Mouse (Mus musculus) urinary bladder, postnatal 36 days (tissue): ENCODE measurements at regions not wholly inside any gene's neighbourhood (a gene's known extent, or its start where the extent isn't known, plus 50 kb on each side); places are given as distances from the start of the nearest gene placed in this dataset.

ENCODE experiments used
- DNase-seq, 2 experiments: peaks; one replicate each; pipeline ENCODE4 v3.0.0; 2022; ENCODE audit warnings: low spot score in 2 of 2, mixed read lengths in 1 of 2

DNA sequence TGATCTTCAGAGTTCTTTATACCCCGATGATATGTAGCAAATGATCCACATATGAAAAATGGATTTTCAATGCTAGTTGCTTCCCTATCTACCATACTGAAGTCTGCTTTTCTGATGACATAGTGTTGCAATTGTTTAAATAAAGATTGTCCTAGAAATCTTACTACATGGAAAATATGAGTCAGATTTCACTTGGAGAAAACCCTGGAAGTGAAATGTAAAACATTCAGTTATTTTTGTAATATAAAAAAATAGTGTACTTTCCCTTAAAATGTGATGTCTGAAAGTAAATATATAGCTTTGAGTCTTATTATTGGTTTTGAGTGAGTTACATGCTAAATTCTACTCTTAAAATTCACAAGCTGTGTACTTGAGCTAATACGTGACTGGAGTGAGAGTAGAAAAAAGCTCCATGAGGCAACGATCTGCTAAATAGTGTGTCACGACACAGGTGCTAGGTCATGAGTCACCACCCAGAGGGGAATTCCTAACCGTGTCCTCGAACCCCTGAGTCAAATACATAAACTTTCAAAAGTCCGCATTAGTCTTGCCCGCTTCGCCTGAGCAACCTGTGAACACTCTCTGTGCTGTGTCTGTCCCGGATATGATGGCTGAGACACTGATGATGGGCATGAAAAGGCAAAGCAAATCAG lies 430.5 kb downstream of the Hsfy2 start:
- DNase-seq = no peak

- no peak for DNase-seq
These were observed 442.0 kb downstream of the Hsfy2 start for GRCm38 (mm10) chr1:56195224-56195623.

- no peak for DNase-seq
These were observed 453.6 kb downstream of the Hsfy2 start for GRCm38 (mm10) chr1:56183503-56184198.

GRCm38 (mm10) chr1:56179206-56179985 lies 457.8 kb downstream of the Hsfy2 start:
- DNase-seq = no peak

- DNase-seq = no peak
These were observed 466.1 kb downstream of the Hsfy2 start for GRCm38 (mm10) chr1:56171157-56171556.

GRCm38 (mm10) chr1:56168712-56169111 lies 468.5 kb downstream of the Hsfy2 start:
- no peak for DNase-seq

GRCm38 (mm10) chr1:56168063-56168462 lies 469.2 kb downstream of the Hsfy2 start:
- no peak for DNase-seq

GRCm38 (mm10) chr1:56165228-56165627 lies 472.0 kb downstream of the Hsfy2 start:
- no peak for DNase-seq

- no peak for DNase-seq
These were observed 472.9 kb downstream of the Hsfy2 start for GRCm38 (mm10) chr1:56164366-56164765.

DNA sequence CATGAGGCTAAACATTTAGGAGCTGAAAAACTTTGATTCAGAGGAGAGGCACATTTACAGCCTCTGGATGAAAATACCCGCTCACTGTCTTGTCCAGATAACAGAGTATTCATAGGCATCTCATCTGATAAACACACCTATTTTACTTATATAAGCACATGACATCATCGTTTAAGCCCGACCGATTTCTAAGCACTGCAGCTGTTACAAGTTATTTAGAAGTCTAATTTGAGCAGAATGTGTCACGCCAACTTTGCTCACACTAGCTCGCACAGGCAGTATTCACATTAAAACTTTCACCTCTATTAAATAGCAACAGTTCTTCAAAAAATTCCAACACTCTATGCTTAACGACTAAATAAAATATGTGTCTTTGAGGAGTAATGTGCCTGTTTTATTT lies 506.3 kb downstream of the Hsfy2 start:
- no peak for DNase-seq

DNA sequence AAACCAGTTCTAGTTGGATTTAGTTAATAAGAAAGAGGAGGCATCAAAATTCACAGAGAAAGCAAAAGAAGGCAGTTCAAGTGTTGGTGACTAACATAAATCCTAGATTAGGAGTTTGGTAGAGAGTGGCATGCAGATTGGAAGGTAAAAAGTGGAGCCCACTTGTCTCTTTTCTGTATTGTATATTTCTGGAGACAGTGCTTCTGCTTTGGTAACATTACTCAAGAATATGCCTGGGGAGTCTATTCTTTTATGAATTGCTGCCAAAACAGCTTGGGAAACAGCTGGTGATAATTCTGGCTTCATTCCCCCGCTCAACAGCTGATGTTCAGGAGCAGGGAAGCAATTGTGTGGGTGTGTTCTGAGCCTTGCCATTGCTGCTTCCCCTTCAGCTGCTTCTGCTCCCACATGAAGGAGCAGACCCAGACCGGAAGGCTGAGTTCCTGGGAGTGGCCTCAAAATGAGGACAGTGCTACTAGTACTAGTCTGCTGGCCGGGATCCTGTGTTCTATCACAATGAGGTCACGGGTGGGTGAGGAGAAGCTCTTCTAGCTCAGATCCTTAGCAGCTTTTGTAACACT lies 547.9 kb downstream of the Hsfy2 start:
- peak in 1 of 2 experiments; percentile 20 for DNase-seq

DNA sequence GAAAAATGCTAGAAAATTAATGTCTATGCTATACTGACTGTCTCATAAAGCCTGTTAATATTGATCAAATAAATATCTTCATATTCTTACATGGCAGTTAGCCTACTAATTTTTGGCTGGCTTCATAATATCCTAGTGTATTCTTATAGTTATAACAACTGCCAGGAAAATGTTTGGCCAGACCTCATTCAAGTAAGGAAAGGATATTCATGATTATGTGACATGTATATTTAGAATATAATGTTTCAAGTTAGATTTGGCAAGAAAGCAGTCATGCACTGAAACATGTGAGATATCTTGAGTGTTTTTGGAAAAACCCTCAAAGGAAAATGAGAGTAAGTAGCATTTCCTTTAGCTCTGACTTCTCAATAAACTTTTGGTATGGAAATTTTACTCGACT lies 548.9 kb downstream of the Hsfy2 start:
- no peak for DNase-seq

- no peak for DNase-seq
These were observed 560.5 kb downstream of the Hsfy2 start for GRCm38 (mm10) chr1:56076757-56077156.

- no peak for DNase-seq
These were observed 565.0 kb downstream of the Hsfy2 start for GRCm38 (mm10) chr1:56072255-56072654.

DNA sequence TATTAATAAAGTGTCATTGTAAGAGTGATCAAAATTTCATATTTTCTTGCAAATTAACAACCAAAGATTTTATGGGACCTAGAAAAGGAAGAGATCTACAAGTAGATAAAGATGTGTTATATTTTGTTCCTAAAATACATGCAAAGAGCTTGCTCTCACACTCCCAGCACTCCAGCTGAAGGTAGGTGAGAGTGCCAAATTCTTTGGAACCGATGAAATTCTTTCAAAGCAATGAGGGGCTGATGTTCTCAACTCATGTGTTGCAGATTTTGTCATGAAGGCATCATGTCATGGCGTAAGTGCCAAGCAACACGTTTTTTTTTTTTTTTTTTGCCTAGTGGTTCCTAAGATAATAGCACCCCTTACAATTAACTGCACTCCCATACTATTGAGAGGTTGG lies 573.8 kb downstream of the Hsfy2 start:
- no peak for DNase-seq
